Mouse (Mus musculus) left cerebral cortex, adult 18-20 months (tissue): Measurements from ENCODE around the gene Nos1. TPM values are rescaled to one million over a fixed set of nuclear protein-coding genes. Genes with fewer than 3 reads are reported as not detected.

Experiments used
- DNase-seq, 2 experiments: peaks; one replicate each; pipeline ENCODE4 v3.0.0; 2021 to 2022; ENCODE audit warnings: low spot score in 2 of 2, mixed read lengths in 1 of 2
- total RNA-seq, 2 experiments: library from RNA; stranded (reverse); gene quantifications; 2 replicates each; pipeline ENCODE4 v1.2.3; 2021

The Nos1 gene
- total RNA-seq, 2 experiments from 2014 or later = 32.2 to 35.5 TPM

DNA sequence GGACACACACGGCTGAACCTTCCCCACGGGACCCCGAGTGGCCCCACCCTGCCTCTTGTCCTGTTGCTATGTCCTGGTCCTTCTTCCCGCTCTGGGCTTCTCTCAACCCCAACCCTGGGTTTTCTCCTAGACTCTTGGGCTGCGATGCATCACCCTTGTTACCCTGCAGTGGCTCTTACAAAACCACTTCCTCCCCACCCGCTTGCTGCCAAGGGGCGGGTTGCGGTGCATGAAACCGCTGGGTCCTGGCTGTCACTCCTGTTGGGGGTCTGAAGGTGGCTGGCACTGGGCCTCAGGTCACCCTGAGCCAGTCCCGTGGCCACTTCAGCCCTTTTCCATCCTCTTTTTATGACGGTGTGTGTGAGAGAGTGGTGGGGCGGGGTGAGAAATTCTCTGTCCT lies 173.1 kb downstream of the Nos1 start:
- no peak for DNase-seq

DNA sequence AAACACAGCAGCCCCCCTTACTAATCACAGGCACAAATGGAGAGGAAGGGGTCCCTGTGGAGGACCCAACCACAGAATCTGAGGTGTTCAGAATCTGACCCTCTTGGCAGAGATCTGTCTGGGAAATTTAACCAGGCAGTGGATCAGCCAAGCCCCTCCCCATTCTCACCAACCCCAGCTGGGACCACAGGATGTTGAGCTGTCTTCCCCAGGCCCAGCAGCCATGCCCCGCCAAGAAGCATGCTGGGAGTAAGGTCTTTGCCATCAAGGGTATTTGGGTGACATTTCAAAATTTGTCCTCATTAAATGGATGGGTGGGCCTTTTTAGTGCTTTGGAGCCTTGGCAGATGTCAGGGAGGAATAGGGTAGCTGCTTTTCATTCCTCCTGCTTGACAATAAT lies 173.6 kb downstream of the Nos1 start:
- DNase-seq = no peak

GRCm38 (mm10) chr5:117955675-117956420 lies 175.0 kb downstream of the Nos1 start:
- DNase-seq = peak in 1 of 2 experiments; percentile 27

GRCm38 (mm10) chr5:117964750-117965149 lies 183.9 kb downstream of the Nos1 start:
- DNase-seq = no peak

DNA sequence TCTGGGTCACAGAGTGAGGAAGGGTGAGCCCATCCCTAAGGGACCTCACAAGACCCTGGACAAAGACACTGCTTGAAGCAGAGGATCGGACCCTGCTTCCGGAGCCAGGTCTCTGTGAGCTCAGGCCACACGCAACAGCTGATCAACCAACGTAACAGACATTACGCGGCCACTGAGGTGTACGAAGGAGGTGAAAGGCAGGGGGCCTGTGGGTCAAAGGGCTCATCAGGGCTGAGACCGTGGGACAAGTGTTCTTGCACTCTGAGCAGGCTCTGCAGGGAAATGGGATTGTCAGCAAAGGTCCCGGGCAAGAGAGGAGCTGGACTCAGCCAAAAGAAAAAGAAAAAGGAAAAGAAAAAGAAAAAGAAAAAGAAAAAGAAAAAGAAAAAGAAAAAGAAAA lies 186.1 kb downstream of the Nos1 start:
- DNase-seq = no peak

DNA sequence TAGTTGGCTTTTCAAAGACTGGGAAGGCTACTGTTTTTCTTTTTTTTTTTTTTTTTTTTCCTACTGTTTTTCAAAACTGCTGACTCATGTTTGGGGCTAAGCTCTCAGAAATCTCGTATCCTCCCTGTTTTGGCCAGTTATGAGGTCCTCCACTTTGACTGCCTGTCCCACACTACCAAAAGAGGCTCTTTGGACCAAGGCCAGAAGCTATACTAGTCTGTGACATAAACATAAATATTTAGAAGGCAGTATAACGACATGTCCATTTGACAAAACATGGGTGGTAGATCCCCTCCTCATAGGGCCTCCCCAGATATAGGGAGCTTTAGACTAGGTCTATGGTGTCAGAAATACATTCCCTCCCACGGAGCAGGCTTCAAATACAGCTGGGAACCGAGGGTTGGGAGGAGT lies 186.8 kb downstream of the Nos1 start:
- no peak for DNase-seq

- DNase-seq = no peak
Observed at GRCm38 (mm10) chr5:117969681-117970427, 189.0 kb downstream of the Nos1 start.

GRCm38 (mm10) chr5:117976263-117976656 lies 195.4 kb downstream of the Nos1 start:
- DNase-seq = no peak

- DNase-seq = peak; percentile 98
Observed at GRCm38 (mm10) chr5:117976657-117977500, 196.0 kb downstream of the Nos1 start, which contains the start of gene Fbxo21. Gene Fbxo21, plus strand, starts transcription at chr5:117976730.

DNA sequence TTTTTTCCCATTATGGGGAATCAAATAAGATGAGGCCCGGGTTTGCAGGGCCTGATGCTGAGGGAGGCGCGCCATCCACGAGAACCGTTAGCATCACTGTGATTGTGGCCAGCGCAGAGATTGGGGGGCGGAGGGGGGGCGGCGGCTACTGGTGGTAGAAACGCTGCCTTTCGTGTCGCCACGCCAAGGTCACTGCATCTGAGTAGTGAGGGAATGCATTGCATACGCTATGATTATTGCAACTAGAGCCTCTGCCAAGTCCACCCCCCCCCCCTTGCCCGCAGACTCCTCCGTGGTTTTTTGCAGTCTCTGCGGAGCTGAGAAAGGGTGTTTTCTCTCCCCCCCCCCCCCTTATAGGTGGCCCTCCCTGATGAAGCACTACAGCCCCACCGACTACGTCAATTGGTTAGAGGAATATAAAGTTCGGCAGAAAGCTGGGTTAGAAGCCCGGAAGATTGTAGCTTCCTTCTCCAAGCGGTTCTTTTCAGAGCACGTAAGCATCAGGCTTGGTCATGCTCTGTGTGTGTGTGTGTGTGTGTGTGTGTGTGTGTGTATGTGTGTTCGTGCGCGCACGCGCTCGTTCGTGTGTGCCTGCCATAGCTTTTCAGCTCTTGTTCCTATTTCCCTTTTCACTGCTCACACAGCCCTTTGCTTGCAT lies 196.8 kb downstream of the Nos1 start:
- peak in 1 of 2 experiments; percentile 42 for DNase-seq

DNA sequence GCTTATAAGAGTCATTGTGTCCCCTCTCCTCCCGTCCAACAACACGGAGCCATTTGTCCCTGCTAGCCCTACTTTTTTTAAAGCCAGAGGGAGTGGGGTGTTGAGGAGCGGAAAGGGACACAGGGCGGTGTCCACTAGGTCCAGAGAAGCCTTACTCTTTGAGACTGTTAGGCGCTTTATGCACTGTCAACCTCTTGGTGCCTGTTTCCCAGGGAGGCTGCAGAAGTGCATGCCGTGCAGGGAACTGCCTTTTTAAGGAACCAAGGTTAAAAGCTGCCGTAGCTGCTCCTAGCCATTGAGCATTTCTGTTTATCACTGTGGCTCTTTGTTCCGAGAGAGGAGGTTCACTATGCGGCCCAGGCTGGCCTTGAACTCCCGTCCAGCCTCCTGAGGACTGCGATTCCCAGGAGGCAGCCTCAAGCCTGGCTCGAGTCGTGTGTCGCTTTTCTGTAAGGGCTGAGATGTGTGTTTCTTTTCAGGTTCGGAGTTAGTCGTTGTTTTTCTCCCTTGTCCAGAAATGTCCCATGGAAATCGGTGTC lies 197.4 kb downstream of the Nos1 start:
- DNase-seq = no peak

- DNase-seq = no peak
Observed at GRCm38 (mm10) chr5:117979082-117979481, 198.2 kb downstream of the Nos1 start.

- DNase-seq = no peak
Observed at GRCm38 (mm10) chr5:117980921-117981320, 200.1 kb downstream of the Nos1 start.

GRCm38 (mm10) chr5:117981943-117982342 lies 201.1 kb downstream of the Nos1 start:
- no peak for DNase-seq

GRCm38 (mm10) chr5:117986327-117986726 lies 205.5 kb downstream of the Nos1 start:
- no peak for DNase-seq

DNA sequence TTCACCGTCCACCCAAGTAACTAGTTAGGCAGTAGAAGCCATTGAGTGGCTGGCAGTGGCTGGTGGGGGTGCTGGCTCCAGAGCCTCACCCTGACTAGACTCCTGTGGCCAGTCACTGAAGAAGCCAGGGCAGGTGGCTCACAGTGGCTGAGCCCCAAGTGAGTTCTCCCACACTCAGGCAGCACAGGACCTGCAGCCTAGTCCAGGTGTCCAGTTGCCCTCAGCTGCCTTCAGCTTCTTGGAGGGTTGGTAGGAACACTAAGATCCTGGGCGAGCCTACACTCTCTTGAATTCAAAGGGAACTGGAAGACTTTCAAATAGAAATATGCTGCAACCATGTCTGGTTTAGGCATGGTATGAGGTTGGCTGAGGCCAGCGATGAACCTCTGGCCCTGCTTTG lies 207.1 kb downstream of the Nos1 start:
- DNase-seq = no peak

DNA sequence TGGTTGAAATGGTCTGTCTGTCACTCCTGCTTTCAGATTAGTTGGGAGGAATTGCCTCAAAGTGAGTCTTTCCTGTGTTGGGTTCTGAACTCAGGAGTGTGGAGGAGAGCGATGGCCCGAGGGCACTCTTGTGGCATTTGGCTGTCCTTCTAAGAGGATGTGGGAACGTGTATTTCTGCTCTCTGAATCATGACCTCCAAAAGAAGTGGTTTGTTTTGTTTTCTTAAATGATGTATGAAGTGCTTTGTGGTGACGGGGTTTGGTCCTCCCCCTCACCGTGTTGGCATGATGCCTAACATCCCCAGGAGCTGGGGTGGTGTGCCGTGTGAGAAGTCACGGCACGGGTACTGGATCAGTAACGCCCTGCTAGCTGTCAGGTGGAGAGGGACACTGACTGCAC lies 207.5 kb downstream of the Nos1 start:
- DNase-seq = no peak

DNA sequence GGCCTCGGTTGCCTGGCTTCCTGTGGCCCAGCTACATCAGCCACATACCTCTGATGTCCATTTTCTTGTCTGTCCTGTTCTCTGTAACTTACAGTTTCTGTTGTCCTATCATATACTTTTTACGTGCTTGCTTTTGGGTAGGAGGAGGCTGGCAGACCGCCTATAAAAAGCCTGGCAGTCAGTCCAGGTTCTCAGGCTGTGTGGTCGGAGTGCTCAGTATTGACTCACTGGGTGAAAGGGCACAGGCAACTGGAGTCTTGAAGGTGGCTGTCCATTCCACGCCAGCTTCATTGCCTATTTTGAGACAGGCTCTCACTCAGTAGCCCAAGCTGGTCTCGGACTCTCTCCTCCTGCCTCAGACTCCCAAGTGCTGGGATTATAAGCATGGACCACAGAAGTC lies 208.9 kb downstream of the Nos1 start:
- DNase-seq = no peak

GRCm38 (mm10) chr5:117990957-117991356 lies 210.1 kb downstream of the Nos1 start:
- no peak for DNase-seq

GRCm38 (mm10) chr5:117993550-117993949 lies 212.7 kb downstream of the Nos1 start:
- DNase-seq = peak in 1 of 2 experiments; percentile 55
